Mouse (Mus musculus): ENCODE results near the gene Camkv.
A peak's percentile ranks its signal among the peaks of the same experiment; 100 is the strongest.

The Camkv gene

DNA sequence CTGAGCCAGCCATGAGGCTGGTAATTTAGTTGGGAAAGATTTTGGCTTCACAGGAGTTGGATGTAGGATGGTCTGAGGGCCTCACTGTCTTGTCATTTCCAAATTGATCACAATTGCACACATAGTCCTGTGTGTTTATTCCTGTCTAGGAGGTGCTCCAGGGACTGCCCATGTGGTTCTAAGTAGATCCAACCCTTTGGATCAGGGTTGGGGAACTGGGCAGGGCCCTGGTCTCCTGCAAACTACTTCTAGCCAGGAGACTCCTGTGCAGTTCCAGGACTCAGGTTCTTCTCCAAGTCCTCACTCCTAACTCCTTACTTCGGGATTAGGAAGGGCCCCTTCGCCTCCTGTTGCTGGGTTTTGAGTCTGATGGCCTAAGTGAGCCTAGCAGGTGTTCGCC lies at the start of gene Camkv:
TSS of gene Camkv (plus strand) at position 301 of the 400 bp plus-strand sequence.
- DNase-seq (ENCODE audit: low spot score in 2 of 2), result no peak

DNA sequence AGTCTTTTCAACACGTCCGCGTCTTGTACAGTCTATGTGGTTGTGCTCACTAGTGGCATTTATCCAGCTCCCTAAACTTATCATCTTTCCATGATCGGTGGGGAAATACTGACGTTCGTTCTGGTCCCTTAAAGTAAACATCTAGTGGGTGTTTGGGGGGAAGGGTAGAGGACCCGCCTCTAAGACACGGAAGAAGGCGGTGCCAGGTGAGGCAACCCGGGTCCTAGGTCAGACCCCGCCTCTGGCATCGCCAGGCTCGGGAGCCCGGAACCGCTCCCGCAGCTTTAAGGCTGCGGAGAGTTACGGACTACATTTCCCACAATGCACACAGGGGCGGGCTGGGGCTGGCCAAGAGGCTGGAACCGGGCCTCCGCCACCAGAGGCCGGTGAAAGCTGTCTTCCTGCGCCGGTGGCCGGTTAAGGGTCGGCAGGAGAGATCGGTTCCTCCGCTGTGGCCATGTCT lies 47.6 kb upstream of the Camkv start, which contains the start of gene Mon1a:
TSS of gene Mon1a (plus strand) at position 348 of the 463 bp plus-strand sequence.
- peak; percentile 88 to 89 for DNase-seq (ENCODE audit: low spot score in 2 of 2)

DNA sequence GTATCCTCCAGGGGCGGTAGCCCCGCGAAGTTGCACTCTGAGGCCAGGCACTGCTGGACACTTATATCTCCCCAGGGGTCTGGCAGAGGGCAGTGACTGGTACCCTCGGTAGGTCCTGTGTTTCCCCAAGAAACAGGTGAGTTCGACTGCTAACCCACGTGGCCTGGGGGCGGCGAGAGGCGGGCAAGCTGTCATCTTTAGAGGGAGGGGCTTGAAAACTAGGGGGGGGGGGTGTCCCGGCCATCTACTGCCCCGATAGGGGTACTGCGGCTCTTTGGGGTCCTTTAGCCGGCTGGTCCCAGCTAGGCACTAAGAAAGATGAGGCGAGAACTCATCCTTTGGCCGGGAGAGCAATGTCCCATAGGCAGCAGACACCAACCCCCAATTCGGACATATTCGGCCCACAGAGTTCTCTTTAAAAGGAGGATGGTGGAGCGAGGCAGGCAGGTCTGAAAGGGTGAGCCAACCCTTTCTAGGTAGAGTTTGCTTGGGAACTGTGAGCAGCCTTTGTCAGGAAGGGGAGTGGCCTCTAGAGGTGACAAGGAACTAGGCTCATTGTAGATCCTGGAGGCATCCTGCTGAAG lies 47.1 kb upstream of the Camkv start:
- DNase-seq (ENCODE audit: low spot score in 2 of 2), result peak in 1 of 2 experiments; percentile 73

DNA sequence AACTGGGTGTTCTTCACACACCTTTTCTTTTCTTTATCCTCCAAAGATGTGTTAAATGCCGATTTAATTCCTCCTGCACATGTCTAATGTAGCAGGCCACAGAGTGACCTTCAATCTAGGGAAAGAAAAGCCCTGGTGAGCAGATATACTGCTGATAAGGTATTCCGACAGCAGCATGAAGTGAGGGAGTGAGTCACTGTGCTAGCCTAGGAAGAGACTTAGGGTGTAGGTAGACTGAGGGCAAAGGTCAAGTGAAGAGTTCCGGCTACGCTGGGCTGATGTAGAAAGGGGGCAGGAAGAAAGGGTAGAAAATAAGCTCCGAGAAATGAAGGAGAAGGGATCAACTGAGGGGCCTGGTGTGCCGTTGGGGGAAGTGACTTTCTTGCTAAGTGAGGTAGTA lies 45.2 kb upstream of the Camkv start:
- DNase-seq (ENCODE audit: low spot score in 2 of 2), result no peak

DNA sequence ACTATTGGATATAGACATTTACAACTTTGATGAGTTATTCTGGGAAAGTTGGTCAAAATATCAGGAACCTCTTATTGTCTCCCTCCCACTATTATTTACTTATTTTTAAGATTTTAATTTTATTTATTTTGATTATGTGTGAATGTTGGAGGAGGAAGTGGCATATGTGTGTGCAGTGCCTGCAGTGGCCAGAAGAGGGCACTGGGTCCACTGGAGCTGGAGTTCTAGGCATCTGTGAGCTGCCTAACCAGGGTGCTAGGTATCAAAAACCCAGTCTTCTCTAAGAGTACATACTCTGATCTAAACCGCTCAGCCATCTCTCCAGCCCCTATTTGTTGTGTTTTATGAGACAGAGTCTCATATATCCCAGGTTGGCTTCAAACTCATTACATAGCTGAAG lies 44.5 kb upstream of the Camkv start:
- no peak for DNase-seq (ENCODE audit: low spot score in 2 of 2)

DNA sequence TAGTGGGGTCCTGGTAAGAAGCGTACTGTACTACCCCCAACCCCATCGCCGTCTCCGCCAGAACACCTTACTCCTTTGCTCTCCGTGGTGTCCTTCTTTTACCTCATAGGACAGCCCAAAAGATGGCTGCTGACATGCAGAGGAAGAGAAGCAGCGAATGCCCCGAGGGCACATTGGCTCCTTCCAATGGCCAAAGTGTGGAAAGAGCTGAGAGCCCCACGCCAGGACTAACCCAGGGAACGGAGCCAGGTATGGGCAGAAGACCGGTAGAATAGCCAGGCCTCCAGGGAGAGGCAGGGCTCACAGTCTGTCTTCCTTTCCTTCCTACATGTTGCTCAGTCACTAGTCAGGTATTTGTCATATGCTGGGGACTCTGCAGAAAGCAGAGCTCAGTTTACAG lies 36.9 kb upstream of the Camkv start:
- DNase-seq (ENCODE audit: low spot score in 2 of 2), result no peak

DNA sequence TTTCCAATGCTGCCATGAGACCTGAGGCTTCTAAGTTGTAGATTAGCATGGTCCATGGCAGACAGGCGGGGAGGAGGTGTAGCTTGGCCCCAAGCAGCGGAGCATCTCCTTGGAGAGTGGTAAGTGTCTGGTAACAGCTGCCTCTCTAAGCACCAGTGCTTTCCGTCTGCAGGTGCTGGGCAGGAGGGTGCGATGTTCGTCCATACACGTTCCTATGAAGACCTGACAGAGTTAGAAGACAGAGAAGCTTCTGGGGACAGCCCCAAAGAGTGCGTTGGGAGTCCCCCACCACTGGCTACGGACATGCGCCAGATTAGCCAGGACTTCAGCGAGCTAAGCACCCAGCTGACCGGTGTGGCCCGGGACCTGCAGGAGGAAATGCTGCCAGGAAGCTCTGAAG lies 35.6 kb upstream of the Camkv start:
- DNase-seq (ENCODE audit: low spot score in 2 of 2), result no peak

DNA sequence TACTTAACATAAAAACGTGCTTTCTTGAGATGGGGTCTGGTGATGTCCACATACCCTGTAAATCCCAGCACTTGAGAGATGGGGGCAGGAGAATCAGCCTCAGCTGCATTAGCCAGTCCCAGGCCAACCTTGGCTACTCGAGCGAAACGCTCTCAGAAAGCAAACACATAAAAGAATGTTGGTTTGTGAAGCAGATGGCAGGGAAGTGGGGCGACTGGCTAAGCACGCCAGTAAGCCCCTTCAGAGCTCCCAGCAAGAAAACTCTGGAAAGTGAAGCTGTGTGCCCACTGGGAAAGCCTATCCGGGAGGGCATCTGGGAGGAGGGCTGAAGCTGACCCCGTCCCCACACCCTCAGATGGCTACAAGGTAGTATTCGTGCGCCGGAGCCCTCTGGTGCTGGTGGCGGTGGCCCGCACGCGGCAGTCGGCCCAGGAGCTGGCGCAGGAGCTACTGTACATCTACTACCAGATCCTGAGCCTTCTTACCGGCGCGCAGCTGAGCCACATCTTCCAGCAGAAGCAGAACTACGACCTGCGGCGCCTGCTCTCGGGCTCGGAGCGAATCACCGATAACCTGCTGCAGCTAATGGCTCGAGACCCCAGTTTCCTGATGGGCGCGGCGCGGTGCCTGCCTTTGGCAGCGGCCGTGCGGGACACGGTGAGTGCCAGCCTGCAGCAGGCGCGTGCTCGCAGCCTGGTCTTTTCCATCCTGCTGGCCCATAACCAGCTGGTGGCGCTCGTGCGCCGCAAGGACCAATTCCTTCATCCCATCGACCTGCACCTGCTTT lies 34.4 kb upstream of the Camkv start:
- peak; percentile 88 to 90 for DNase-seq (ENCODE audit: low spot score in 2 of 2)

DNA sequence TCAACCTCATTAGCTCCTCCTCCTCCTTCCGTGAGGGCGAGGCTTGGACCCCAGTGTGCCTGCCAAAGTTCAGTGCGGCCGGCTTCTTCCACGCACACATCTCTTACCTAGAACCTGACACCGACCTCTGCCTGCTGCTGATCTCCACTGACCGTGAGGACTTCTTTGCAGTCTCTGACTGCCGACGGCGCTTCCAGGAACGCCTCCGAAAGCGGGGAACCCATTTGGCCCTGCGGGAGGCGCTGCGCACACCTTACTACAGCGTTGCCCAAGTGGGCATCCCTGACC lies 33.9 kb upstream of the Camkv start:
- DNase-seq (ENCODE audit: low spot score in 2 of 2), result no peak

DNA sequence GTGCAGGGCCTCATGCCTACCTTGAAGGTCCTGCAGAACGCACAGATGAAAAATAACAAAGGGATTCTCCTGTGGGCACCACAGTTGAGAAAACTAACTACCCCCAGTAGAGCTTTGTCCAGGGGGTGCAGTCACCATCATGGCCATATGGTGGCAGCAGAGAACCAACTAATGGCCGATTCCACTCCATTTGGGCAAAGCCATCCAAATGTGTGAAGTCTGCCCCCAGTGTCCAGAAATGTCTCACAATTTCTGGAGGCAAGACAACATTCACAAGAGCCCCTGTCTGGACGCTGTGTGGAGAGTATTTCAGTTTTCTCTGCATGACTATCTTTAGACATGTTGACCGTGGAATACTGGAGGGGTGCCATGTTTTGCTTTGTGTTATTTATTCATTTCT lies 30.7 kb upstream of the Camkv start:
- peak; percentile 87 to 92 for DNase-seq (ENCODE audit: low spot score in 2 of 2)

DNA sequence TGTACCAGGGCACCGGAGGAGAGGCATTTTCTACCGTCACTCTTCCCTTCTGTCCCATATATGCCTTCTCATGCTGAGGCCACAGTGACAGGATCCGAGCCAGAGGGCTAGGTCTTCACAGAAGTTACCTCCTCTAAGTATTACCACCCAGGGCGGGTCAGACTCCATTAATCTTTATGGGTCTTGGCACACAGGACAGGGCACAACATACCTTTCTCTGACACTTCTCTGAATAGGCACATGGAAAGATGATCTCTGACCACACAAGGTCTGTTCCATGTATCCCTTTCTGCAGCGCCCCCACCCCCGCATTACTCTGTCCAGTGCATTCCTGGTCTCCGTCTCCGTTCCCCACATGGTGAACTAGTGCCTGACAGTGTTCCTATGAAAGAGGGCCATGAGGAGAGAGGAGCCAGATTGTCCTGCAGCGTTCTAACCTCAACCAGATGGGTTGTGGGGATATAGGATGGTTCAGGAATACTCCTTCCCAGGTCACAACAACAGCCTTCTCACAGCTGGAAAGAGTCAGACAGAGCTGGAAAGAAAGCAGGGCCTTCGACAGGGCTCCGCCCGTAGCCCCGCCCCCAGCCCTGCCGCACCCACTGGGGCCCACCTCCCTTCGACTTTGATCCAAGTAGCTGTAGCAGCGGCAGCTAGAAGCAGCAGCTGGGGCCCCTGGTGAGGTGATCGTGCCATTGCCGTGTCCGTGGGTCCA lies 29.1 kb upstream of the Camkv start, which contains the start of gene Mst1r:
TSS of gene Mst1r (plus strand) at position 622 of the 715 bp plus-strand sequence.
- peak in 1 of 2 experiments; percentile 63 for DNase-seq (ENCODE audit: low spot score in 2 of 2)

DNA sequence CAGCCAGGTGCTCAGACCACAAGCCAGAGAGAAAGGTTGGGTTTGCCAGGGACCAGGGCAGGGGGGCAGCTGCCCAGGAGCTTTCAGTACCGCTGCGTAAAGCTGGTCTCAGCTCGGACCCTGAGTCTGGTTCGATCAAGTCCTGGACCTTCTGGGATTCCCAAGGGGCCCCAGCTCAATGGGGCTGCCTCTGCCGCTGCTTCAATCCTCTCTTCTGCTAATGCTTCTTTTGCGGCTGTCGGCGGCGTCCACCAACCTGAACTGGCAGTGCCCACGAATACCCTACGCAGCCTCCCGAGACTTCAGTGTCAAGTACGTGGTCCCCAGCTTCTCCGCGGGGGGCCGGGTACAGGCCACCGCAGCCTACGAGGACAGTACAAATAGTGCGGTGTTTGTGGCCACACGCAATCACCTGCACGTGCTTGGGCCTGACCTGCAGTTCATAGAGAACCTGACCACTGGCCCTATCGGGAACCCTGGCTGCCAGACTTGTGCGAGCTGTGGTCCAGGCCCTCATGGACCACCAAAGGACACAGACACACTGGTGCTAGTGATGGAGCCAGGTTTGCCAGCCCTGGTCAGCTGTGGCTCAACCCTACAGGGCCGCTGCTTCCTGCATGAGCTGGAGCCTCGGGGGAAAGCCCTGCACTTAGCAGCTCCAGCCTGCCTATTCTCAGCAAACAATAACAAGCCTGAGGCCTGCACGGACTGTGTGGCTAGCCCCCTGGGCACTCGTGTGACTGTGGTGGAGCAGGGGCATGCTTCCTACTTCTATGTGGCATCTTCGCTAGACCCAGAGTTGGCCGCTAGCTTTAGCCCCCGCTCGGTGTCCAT lies 28.3 kb upstream of the Camkv start:
- DNase-seq (ENCODE audit: low spot score in 2 of 2), result no peak

DNA sequence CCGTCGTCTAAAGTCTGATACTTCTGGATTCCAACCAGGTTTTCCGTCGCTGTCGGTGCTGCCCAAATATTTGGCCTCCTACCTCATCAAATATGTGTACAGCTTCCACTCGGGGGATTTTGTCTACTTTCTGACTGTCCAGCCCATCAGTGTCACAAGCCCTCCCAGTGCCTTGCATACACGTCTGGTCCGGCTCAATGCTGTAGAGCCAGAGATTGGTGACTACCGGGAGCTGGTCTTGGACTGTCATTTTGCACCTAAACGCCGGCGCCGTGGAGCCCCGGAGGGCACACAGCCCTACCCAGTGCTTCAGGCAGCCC lies 27.7 kb upstream of the Camkv start:
- DNase-seq (ENCODE audit: low spot score in 2 of 2), result no peak

DNA sequence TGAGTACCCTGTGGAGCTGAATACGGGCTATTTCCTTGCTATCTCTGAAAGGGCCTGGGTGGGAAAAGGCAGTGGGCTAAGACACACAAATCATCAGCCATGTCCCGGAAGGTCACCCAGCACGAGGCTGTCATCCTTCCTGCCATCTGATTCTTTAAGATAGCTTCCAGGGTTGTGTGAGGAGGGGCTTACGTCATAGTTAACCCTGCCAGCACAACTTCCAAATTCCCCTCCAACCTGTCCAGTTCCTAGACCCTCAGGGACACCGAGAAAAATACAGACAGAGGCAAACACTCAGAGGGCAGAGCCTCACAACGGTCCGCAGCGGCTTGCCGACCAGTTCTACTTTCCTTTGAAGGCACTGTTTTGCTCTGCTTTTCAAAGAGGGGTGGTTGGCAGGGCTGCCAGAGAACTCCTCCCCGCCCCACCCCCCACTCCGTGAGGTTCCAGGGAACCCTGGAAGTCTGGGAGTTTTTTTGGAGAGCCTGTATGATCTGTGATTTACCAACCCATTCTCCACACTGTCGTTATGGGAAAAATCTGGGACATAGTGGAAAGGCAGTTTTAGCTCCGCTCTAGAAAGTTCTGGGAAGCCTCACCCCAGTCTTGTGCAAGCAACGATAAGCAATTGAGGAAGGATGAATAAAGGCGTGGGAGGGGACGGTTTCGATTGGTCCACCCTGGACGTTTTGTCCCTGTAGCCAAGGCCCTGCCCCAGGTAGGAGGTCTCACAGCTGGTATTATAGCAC lies 26.9 kb upstream of the Camkv start:
- DNase-seq (ENCODE audit: low spot score in 2 of 2), result no peak

DNA sequence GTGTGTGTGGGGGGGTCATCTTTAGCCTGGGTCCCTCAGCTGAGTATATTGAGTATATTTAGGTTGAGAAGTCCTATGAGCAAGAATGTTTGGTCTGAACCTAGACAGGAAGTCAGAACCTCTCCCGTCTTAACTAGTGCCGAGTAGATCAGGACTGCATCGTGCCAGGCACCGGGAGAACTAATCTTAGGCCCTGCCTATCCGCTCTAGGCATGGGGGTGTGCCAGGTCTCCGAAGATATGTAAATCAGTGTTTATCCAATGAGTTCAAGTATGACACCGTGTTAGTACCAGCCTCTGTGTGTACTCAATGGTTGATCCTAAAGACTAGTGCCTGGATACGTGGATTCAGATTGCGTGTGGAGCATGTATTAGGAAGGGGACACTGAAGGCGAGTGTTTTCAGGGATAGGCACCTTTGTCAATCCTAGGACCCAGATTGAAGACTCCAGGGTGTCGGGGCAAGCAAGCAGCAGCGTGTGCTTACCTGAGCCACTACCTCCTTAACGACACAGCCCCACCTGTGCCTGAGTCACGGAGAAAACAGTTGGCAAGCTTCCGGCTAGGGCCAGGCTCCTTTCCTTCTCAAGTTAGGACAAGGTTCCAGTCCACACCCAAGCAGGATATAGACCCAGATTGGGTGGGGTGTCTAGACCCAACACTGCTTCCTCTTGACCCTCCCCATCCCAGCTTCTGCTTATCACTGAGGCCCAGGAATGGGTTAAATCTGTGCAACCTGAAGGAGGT lies 25.3 kb upstream of the Camkv start:
- DNase-seq (ENCODE audit: low spot score in 2 of 2), result no peak

DNA sequence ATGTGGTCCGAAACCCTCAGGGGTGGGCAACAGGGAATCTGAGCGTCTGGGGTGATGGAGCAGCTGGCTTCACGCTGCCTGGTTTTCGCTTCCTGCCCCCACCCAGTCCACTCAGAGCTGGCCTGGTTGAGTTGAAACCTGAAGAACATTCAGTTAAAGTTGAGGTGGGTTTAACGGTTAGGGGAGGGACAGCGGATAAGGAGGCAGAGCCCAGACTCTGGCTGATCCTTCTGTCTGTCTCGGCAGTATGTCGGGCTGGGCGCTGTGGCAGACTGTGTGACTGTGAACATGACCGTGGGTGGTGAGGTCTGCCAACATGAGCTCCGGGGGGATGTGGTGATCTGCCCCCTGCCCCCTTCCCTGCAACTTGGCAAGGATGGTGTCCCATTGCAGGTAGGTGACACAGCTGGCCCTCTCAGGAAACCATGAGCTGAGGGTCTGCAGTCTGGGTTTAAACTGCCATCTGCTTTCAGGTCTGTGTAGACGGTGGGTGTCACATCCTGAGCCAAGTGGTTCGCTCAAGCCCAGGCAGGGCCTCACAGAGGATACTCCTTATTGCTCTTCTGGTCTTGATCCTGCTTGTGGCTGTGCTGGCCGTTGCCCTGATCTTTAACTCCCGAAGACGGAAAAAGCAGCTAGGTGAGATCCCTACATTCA lies 20.6 kb upstream of the Camkv start:
- DNase-seq (ENCODE audit: low spot score in 2 of 2), result no peak

DNA sequence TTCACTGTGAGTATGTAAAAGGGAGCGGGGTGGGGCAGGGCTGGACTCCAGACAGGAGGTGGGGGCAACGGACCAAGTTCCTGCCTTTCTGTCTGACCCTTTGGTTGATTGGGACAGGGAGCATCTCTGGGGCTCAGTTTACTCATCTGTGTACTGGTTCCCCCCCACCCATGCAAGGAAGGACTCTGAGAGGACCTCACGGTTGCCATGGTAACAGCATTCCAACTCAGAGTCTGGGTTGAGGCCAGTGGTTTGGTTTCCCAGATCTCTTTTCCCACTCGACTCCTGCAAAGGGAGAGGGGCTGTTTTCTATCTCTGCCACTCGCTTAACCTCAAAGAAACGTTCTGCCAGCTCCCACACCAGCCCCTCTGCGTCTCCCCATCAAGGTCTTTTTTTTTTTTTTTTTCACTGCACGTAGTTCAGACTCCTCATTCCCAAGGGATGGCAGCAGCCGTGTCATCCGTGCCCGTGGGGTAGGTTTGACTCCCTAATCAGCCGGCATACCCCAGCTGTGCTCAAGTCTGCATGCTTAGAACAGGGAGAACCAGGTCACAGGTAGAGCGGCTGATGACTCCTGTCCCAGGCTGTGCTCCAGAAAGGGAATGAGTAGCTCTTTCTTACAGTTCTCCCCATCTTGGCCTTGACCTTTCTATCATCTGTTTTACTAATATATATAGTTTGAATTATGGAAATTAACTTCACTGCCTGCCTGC lies 17.4 kb upstream of the Camkv start:
- DNase-seq (ENCODE audit: low spot score in 2 of 2), result peak; percentile 74 to 83

DNA sequence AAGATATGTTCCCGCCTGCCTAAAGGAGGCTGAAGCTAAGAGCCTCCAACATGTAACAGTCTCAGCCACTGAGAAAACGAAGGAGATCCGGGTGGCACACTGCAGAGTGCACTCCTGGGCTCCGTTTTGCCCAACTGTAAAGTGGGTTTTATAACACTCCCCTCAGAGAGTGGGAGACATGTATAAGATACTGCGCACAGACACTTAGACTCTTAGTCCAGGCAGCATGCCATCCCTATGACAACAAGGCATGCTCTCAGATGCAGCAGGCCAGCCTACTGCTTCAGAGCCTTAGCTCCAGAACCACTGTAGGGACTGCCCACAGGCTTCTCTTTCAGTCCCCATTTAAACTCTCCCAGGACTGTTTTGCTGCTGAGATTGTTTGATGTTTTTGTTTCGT lies 16.6 kb upstream of the Camkv start:
- DNase-seq (ENCODE audit: low spot score in 2 of 2), result no peak

DNA sequence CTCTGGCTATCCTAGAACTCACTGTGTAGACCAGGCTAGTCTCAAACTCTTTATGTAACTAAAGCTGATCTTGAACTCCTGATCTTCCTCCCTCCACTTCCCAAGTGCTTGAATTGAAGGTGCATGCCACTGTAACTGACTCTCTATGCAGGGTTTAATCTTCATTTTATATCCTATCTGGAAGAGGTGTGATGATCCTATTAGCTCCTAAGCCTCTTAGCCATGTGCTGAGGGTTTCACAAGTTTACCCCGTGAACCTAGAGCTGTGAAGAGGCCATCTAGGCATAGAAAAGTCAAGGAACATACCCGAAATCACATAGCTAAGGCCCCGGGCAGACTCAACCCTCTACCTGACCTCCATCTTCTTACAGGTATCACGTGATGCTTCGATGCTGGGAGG lies 16.0 kb upstream of the Camkv start:
- no peak for DNase-seq (ENCODE audit: low spot score in 2 of 2)
